Mouse (Mus musculus) left cerebral cortex, adult 8-10 months (tissue): ENCODE data around the gene Adamtsl5. TPM values are rescaled to one million over a fixed set of nuclear protein-coding genes. Genes with fewer than 3 reads are reported as not detected.

Source experiments
- DNase-seq, 2 experiments: peaks; one replicate each; pipeline ENCODE4 v3.0.0; 2022; ENCODE audit warnings: low spot score in 2 of 2
- total RNA-seq, 4 experiments: library from RNA; stranded (reverse); gene quantifications; 2 replicates each; pipeline ENCODE4 v1.2.4; 2022

Adamtsl5 gene
- total RNA-seq = 10 to 100 TPM; 10.7 to 12.1 (median 11.5) TPM

DNA sequence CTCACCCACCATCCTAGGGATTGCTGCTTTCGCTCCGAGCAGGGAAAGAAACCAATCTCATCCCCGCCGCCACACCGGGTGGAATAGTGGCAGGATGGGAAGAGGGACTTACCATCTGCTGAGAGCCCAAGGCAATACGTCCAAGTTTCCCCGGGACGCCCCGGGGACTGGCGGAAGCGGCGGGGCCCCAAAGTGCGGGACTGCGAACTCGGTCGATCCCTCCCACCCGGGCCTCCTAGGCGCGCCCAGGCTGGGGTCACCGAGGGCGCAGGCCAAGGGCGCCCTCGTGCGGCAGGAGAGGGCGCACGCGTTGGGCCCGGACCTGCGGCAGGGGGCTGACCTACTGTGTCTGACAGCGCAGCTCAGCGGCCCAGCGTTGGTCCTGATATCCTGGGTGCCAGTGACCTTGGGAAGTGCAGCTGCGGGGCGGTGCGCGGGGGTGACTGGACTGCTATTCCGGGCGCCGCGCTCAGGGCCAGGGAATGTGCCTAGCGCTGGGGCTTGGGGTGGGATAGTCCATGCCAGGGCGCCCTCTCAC, at the start of gene Adamtsl5:
Adamtsl5 (minus strand) TSS at position 169 of the 538 bp plus-strand sequence.
- DNase-seq = no peak

DNA sequence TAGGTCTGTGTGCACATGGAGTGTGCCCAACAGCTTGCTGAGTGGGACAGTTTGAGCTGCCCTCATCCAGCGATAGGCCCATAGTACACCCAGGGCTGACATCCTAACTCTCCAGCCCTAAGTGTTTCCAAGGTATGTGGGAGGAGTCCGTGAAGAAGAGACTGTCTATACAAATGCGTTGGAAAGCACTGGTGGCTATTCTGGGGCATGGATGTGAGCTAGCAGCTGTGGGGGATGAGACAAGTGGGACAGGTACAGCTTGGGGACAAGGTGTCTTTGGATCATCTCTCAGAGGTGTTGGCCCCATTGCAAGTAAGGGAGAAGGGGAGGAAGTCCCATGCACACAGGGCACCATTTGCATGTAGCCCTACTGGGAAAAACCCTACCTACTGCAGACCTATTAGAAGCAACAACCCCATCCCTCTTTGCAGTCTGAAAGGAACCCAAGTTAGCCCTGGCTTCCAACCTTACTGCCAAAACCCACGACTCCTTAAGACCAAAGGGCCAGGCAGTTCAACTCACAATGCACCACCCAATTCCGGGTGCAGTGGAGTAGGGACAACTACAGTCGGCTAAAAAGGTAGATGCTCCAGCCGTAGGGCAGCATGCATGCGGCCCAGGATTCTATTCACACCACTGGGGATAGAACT, 49.4 kb upstream of the Adamtsl5 start:
- DNase-seq = no peak

DNA sequence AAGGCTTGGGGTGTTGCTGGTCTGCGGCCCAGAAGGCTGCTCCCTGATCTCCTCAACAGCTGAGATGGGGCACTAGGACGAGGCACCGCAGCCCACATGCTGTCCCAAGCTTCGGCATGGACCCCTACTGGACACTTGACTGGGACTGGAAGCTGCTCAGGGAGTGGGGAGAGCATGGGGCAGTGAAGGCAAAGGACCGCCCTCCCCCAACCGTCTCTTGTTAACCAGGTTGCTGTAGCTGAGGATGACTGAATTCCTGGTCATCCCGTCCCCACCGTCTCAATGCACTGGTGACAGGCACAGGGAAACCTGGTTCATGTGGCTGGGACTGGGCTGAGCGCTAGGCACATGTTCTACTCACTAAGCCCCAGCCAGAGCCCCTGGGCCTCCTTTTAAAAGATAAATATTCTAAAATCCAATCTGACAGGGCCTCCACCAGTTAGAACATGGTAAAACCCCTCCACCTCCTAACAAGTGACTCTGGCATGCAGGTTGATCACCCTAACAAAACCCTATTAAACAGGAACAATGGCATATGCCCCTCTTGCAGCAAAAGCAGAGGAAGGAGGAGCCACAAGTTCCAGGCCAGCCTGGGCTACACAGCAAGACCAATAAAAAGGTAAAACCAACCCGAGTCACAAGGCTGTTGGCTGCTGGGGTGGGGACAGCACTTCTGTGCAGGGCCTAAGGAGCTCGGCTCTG, 48.8 kb upstream of the Adamtsl5 start:
- DNase-seq = no peak

DNA sequence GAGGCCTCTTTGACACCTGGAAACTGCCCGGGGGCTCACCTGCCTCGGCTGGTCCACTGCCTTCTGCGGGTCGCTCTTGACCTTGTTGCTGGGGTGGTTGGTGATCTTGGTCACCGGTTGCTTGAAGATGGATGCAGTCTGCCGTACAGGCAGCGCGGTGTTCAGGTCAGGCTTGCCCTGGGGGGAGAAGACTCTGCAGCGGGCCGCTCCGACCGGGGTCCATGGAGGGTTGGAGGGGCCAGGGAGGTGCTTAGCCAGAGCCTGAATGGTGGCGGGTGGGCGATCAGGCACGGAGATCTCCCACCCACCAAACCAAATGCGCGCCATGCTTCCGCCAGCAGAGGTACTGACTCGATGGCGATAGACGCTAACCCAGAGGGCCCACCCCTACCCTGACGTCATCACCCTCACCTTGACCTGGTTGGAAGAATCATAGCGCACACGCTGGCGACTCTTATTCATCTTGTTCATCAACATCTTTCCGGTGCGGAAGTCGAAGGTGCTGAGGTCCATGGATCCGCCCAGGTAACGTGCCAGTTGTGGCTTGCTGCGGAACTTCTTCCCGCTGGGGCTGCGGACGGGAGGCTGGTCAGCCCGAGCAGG, 46.9 kb upstream of the Adamtsl5 start:
- DNase-seq = no peak

DNA sequence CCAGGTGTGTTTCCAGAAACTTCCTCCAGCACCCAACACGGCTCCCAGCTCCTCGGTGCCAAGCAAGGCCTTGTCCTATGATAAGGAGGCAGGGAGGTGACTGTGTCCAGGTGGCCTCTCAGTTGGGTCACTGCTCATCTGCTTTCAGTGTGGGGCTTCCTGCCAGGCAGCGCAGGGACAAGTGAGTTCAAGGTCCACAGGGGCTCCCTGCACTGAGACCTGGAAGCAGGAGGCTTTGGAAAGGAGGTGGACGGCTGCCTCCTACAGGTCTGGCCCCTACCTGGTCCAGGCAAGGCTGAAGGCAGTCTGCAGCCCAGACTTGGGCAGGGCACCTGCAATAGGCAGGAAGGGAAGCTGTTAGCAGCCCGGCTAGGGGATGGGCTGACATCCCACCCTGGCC, 44.5 kb upstream of the Adamtsl5 start:
- no peak for DNase-seq

DNA sequence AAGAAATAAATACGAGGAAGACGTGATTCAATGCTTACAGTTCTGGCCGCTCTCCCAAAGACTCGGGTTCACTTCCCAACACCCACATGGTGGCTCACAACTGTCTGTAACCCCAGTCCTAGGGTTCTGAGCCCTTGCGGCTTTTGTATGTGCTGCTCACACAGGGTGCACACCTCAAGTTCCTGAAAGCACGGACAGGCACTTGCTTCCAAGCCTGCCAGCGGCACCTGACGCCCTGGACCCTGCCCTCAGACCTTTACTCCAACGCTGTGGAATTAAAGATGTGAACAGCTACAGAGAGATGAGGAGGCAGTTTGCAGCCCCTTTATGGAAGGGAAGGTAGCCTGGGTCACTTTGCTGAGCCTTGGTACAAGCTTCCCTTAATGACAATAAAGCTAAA, 42.5 kb upstream of the Adamtsl5 start:
- DNase-seq = no peak

DNA sequence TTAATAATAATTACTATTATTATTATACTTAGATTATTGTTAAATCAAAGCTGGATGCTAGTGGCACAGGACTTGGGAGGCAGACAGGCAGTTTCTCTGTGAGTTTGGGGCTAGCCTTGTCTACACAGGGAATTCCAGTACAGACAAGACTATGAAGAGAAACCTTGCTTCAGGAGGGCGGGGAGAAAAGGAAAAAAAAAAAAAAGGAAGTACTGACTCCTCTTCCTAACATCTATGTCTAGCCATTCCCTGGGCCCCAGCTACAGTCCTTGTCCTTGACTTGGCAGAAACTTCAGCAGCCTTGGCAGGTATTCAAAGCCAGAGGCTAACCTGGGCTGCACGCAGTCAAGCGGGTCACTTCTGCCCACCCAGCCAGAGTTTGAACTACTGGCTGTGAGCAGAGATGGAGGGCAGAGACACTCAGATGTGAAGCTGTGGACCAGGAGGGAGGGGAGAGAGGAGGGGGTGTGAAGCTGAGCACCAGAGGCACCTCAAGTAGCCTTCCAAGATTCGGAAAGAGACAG, 41.0 kb upstream of the Adamtsl5 start:
- DNase-seq = no peak

DNA sequence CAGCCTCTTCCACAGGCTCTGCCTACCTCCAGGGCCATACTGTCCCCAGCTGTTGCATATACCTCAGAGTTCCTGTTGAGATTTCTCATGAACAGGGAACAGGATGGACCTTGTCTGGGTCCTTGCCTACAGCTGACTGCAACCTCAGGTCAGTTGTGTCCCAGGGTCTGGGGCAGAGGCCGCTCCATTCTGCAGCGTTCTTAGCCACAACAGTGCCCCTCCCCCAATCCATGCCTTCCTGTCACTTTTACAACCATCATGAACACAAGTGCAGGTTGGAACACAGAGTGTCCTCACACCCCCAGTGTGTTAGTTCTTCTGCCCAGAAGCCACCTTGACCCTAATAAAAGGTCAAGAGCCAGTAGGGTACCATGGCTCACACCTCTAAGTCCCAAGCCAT, 40.5 kb upstream of the Adamtsl5 start:
- DNase-seq = no peak

DNA sequence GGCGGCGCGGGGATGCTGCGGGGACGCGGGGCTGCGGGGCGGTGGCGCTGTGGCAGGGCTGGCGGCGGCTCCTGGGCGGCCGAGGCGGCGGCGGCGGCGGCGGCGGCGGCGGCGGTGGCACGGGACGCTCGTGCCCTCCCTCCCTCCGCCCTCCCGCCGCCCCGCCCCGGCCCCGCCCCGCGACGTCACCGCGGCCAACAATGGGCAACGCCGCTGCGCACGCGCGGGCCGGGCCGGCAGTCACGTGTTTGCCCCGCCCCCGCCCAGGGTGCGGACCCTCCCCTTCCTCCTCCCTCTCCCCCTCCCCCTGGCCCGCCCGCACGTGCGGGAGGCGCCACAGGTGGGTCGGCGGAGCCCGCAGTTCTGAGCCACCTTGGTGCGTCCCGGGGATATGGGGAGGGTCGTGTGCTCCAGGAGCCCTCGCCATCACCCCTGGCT, 39.3 kb upstream of the Adamtsl5 start, which contains the start of gene Mex3d:
Mex3d (minus strand) TSS at position 138 of the 438 bp plus-strand sequence.
- peak in 1 of 2 experiments; percentile 72 for DNase-seq

DNA sequence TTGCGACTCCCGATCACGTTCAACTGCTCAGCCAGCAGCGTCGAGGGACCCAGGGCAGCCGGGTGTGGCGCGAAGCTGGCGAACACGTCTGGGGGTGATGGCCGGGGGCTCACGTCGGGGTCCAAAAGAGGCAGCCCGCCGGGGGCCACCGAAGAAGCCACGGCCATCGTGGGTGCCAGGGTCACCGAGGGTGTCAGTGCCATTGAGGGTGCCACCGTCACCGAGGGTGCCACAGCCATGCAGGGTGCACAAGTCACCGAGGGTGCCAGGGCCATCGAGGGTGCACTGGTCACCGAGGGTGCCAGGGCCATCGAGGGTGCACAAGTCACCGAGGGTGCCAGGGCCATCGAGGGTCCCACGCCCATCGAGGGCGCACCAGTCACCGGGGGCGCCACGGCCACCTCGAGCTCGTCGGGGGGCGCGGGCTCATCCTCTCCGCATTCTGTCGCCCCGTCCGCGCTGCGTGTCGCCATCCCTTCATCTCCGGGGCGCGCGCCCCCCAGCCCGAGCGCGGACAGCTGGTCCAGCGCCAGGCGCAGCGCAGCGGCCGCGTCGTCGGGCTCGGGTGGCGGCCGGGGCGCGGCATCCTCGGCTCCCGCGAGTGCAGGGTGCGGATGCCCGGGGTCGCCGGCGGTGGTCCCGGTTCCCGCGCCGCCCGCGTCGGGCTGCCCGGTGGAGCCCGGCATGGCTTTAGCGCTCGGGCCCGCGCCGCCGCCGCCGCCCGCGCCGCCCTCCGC, 38.7 kb upstream of the Adamtsl5 start:
- DNase-seq = no peak

DNA sequence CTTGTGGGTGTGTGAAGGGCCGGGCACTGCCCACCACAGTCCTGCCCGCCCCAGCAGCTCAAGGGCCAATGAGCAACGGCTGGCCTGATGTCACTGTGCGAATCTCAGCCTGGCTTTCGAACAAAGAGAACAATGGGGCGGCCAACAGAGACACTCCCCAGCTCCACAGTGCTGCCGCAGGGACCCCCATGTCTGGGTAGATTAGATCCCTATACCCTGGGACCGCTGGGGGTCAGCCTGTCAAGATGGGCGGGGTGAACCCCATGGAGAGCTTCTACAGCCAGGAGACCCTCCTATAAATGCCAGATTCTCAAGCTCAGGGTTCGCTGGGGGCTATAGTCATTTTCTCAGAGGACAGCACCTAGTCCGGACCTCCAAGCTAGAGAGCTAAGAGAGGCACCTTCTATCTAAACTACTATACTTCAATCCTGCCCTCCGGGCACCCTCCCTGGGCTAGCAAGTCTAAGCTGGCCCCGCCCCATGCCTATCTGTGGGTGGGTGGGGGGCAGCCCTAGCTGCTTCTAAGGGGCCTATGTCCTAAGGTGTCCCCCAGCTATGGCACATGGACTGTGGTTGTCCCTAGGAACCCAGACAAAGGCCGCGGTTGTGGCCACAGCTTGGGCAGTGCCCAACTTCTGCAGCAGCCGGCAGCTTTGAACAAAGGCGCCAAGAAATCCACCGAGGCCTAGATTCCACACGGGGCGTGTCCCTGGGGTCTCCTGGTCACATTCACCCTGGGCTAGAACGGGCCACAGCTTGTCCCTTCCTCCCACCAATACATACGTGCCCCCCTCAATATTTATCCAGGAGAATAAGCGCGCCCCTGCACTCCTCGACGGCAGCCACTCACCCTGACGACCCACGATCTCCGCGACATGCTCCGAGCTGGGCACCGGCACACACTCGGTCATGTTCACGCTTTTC, 37.9 kb upstream of the Adamtsl5 start:
- DNase-seq = no peak

DNA sequence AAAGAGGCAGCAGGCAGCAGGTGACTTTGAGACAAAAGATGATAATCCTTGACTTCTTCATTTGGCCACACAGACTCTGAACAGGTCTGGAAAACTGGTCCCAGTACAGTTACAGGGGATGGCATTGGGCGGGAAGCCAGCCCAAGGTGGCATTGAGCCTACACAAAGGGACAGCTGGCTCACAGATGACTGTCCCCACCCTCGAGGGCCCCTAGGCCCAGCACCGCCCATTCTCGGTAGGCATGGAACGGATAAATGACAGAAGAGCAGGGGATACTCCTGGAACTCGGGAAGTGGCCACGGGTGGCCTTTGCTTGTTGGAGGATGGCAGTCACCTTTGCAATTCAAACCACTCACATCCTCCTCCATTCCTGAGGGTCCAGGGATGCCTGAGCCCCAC, 37.1 kb upstream of the Adamtsl5 start:
- no peak for DNase-seq

DNA sequence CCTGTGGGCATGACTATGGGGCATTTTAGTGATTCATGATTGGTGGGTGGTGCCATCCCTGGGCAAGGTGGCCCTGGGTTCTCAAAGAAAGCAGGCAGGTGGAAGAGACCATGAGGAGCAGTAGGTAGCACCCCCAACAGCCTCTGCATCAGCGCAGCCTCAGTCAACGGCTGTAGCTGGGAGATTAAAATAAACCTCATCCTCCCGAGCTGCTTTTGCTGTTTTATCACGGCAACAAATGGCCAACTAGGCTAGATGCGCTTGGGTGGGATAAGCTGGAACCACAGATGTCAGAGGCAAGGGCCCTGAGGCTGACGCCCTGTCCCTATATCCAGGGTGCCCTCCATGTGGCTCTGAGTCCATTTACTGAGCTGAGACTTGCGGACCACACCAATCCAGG, 36.5 kb upstream of the Adamtsl5 start:
- DNase-seq = no peak

DNA sequence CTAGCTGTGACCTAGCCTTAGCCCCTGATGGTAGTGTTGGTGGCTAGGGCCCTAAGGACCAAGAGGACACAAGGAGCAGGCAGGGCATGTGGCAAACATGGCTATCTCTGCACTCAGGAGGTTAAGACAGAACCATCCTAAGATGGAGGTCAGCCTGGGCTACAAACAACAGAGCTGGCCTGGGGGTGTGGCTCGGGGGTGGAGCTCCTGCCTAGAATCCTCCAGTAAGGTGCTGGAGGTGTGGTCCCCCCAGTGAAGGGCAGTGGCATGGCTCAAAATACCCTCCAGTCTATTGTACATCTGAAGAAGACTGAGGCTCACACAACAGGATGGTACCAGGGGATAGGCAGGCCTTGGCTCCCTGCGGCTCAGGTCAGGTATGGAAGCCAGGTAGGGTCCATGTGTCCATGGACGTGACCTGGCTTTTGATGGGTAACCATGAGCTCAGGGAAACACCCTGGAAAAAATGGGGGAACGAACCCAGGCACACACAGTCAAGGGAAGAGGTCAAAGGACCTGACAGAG, 36.0 kb upstream of the Adamtsl5 start:
- DNase-seq = no peak

DNA sequence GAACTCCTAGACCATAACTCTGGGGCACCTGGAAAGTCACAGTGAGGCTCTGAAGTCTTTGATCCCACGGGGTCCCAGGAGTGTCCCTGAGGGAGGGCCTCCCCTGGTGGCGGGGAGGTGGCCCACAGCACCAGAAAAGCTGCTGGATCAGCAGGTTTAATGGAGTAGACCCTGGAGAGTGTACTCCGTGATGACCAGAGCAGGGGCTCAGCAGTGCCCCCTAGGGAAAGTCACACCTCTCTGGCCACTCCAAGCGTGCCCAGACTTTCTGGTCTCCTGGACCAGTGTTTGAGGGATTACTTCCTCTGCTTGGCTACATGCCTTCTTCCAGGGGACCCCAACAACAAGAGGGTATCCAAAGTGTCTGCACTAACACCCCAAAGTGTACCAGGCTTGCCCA, 35.2 kb upstream of the Adamtsl5 start:
- DNase-seq = no peak

DNA sequence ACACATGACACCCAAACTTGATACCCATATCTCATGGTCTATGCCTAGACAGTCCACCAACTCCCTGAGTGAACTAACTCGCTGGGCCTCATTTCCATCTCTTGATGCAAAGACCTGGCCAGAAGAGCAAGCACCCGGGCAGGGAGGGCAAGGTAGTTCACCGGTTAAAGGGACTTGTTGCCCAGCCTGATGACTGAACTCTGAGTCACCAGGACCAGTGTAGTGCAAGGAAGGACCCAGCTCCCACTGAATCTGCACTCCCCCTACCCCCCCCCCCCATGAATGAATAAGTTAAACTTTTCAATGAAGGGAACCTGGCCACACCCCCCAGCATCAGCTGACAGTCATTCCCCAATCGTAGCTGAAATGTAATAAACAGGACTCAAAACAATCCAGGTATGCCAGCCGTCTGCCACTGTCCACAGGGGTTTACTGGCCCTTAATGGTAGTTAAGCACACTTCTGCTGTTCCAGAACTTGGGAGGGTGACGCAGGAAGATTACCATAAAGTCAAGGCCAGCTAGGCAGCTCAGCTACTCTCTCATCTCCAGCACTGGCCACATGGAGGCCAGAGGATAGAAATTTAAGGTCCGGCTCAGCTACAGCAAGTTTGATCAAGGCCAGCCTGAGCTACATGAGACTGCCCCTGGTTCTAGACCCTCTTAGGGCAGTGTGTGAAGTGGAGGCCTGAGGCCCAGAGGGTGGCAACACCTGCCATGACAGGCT, 34.6 kb upstream of the Adamtsl5 start:
- DNase-seq = no peak

DNA sequence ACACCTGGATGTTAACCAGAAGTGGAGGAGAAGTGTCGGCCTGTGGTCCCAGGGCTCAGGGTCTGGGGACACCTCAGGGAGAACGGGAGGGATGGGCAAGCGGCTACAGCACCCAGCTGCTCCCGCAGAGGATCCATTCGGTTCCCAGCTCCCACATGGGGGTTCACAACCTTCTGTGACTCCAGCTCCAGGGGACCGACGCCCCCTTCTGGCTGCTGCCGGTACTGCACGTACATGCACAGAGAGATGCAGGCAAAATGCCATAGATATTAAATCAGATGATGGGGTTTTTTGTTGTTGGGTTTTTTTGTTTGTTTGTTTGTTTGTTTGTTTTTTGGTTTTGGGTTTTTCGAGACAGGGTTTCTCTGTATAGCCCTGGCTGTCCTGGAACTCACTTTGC, 29.5 kb upstream of the Adamtsl5 start:
- DNase-seq = no peak

DNA sequence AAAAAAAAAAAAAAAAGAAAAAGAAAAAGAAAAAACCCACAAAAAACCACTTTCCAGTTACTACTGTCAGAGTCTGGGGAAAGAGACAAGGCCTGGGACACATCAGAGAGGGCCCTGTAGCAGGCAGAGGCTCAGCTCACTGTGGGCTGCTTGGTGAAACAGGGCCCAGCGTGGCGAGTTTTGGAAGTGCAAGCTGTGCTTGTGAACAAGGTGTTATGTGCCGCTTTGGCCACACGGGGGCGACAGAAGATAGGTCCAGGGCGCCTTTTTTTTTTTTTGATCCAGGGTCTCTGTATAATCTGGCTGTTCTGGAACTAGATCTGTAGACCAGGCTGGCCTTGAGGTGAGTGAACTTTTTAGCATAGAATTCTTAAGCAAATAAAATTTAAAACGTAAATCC, 27.9 kb upstream of the Adamtsl5 start:
- DNase-seq = peak; percentile 70 to 86

DNA sequence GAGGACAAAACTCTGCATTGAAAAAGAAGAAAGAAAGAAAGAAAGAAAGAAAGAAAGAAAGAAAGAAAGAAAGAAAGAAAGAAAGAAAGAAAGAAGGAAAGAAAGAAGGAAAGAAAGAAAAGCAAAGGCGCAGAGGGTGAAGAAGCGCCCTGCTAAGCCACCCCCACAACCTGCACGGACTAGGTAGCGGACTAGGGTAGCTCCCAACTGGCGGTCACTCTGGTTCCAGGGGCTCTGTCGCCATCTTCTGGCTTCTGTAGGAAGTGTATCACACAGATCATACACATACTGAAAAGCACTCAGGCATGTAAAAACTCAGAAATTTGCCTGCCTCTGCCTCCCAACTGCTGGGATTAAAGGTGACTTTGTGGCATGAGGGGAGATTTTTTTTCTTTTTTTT, 25.9 kb upstream of the Adamtsl5 start:
- no peak for DNase-seq
